Mouse (Mus musculus) bone marrow, adult 2 months (tissue): ENCODE results near the gene Il18.

Experiments
- CTCF ChIP-seq: fragments of 200-500 bp; IDR thresholded peaks from 2 replicates; pipeline ENCODE4 v1.5.1; 2011; ENCODE audit warnings: low read length, control low read depth; ENCODE audit not compliant: control insufficient read depth, insufficient read depth
- POLR2A ChIP-seq: fragments of 200-500 bp; IDR thresholded peaks from 2 replicates; pipeline ENCODE4 v1.6.1; 2011; ENCODE audit warnings: low read depth, mild to moderate bottlenecking, control low read depth, low read length, borderline replicate concordance; ENCODE audit not compliant: control insufficient read depth

- no peak for TF ChIP-seq POLR2A
- TF ChIP-seq CTCF: peak; percentile 67
Observed at GRCm38 (mm10) chr9:50593544-50593943, 38.9 kb downstream of the Il18 start.
